Mouse (Mus musculus) spleen, postnatal 10 days (tissue): ENCODE measurements around the gene Rnase13.

Experiments
- DNase-seq, 2 experiments: peaks; one replicate each; pipeline ENCODE4 v3.0.0; 2021 to 2022; ENCODE audit warnings: low spot score in 2 of 2

Gene Rnase13

DNA sequence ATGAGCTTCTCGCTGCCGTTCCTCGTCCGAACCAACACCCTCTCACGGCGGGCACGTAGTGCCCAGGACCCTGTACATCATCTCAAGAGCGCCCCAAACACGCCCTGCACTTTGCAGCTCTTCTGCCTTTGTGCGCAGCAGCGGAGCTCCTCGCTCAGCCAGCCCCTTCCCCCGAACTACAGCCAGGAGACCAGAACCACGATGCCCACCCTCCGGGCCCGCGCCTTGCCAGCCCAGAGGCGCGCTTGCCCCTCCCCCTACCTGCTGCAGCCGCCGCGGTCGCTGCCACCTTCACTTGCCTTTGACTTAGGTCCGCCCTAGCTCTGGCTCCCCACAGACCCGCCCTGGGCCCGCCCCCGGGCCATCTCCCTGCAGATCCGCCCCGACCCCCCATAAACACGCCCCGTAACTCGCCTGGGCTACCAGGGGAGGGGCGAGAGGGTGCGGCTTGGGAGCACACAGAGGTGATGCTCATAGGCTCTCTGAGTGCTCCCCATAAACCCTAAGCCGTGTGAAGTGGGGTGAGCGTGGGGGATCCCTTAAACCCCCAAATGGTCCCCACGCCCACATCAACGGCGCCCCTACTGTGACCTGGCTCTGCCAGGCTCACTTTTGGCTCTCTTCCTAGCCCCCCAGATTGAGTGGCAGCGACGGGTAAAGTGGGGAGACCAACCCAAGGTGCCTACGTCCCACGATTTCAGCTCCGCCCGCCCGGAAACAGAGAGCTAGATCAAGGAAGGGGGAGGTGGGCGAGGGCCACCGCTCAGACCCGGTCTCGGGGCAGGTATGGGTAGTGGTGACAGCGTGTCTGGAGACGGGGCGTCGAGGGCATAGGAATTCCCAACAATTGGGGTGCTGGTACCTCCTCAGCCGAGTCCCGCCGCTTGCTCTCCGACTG, 9.3 kb downstream of the Rnase13 start:
- peak; percentile 38 to 74 for DNase-seq

DNA sequence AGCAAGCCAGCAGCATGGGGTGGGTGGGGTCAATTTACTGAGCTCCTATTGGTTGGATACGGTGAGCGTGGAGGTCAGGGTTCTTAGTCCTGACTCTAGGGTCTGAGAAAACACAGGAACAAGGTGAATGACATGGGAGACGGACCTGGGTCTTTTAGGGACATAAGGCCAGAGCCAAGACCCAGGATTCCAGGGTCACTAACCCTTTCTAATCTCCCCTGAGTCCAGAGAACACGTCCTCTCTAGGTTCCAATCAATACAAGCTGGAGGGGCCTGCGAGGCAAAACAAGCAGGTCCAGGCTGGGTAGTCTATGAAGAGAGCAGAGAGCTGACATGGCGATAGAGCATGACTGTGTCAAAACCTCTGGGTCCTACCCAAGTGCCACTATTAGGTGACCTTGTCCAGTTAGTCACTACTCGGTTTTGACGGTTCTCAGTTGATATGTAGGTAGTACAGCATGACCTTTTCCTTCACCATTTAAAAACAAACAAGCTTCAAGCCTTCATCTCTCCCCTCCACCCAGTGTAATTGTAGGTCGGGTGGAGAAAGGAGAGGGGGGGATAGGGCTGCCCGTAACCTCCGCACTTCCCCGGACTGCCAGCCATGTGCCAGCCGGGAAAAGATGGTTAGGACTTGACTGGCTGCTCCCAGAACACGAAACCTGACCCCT, 10.0 kb downstream of the Rnase13 start:
- DNase-seq = no peak

DNA sequence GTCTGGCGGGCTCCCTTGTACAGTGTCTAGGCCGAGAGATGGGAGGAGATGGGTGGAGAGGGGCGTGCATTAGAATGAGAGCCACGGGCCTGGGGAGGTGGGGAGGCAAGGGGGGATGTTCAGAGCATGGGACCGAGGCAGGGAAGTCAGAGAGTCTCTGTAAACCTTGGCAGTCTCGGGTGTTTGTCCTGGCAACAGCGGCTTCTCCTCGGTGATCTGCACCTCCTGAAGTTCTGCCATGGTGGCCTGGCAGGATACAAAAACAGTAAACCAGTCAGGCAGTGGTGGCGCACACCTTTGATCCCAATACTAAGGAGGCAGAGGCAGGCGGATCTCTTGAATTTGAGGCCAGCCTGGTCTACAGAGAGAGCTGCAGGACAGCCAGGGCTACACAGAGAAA, 11.3 kb downstream of the Rnase13 start:
- no peak for DNase-seq

DNA sequence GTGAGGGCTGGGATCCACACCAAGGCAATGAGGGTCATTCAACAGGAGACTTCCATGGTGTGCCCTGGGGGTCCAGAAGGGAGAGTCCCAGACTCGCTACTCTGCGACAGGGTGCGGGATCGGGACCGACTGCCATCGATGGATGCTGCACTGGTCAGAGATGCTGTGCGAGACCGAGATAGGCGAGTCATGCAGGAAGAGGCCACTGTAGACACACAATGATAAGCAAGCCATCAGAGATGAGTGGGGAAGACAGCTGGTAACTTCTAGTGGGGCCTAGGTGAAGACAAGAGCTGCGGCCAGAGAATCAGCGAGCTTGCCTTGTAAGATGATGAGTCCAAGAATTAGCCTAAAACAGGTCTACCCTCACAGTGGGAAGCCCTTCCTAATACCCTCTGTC, 16.5 kb downstream of the Rnase13 start:
- no peak for DNase-seq

DNA sequence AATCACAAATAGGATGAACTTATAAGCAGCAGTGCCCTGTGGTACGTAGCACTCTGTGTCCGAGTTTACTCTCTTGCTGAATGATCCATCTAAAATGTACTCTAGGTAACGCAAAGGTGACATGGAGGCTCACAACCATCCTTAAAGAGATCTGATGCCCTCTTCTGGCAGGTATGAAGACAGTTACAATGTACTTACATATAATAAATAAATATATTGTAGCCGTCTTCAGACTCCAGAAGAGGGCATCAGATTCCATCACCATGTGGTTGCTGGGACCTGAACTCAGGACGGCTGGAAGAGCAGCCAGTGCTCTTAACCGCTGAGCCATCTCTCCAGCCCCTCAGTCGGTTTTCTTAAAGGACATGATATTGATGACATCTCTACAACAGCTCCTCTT, 17.9 kb downstream of the Rnase13 start:
- DNase-seq = no peak

DNA sequence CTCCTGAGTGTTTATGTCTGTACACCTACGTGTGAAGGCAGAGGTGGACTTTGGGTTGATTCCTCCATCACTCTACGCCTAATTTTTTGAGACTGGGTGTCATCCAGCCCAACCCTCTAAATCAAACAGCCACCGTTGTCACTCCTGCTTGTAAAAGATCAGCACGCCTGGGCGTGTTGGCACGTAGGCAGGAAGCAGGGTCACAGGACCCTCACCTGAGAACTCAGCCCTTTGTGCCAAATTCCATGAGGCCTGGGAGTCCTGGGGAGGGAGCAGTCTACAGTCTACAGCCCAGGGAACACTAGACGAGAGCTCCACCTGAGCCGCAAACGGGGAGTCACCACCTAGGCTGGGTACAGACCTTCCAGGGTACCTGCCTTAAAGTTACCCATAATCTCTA, 18.8 kb downstream of the Rnase13 start:
- DNase-seq = no peak

DNA sequence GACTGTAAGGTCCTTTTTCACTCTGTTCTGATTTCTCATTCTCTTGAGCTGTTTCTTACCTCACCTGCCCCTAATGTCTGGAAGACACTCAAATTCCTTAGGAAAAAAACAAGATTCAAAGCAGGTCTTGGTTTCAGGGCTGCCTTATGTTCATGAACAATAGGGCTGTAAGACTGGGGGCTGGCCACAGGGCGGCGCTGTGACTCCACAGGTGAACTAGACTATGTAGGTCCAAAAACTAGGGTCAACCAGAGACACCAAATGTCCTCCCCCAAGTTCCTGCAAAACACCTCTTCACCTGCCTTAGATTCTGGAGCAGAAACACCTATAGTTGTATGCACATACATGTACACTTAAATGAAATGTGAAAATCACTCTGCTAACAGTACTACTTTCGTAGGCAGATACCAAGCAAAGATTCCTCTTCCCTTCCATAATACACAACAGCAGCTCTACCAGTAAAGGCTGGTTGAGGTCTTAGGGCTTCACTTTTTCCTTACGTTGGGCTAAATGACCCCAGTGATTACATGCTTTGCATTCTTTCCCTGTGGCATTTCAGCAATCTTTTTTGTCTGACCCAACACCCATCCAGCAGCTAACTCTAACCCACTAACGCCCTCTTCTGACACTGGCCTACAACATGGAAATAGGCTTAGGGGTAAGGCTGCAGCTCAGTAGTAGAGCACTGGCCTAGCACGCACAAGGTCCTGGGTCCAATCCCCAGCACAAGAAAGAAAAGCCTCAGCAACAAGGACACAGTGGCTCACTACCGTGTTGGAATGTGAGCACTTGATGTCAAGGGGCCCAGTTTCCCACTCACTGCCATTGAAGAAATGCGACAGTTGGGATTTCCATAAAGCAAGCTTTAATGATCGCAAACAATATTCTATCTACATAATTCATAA, 19.5 kb downstream of the Rnase13 start:
- peak; percentile 61 to 86 for DNase-seq

DNA sequence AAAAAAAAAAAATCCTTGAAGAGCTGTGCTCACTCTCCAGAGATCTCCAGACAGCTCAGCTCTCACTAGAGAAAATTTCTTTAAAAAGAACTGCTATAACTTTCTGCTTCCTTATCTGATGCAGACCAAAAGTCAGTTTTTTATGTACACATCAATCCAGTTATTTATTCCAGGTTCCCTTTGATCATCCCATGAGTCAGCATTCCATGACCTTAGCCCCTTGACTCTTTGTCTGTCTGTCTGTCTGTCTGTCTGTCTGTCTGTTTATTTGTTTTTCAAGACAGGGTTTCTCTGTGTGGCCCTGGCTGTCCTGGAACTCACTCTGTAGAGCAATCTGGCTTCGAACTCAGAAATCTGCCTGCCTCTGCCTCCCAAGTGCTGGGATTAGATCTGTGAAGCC, 23.2 kb downstream of the Rnase13 start:
- DNase-seq = no peak

DNA sequence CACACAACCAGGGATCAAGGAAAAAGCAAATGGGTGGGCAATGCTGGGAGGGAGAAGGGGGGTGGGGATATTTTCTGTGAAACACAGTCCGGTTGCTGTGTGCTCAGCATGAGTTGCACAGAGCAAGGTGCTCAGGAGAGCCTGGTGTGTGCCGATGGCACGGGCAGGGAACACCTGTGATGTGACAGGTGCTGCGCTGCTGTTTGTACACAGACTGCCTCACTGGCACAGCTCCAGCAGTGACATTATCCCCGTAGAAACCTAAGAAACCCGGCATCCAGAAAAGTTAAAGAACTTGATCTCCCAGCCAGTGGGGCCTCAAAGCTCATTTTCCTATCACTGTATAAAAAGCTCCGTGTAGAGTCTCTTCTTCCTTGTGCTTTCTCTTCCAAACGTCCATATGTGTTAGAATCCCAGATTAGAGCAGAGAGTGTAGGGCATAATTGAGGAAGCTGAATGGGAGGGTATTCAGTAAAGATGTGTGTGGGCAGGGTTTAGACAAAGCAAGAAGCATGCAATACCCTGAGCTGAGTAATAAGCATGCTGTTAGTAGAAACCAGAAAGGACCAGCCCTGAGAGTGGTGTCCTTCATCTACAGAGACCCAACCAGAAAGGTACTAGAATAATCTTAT, 25.9 kb downstream of the Rnase13 start:
- no peak for DNase-seq

DNA sequence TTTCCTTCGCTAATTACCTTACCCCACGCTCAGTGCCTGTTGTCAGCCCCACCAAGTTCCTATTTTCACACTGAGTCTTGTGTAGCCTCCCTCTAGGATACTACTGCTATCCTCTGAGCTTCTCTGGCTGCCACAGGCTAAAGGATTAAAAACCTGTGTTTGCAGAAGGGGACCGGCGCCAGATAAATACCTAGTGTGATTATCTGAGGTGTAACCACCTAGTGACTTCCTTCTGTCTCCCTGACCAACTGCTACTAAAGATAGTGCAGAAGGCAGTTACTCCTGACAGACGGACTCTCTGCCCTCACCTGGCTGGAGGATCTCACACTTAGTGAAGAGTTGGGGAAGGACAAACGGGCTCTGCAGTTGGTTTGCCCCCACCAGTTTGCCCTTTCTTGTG, 26.6 kb downstream of the Rnase13 start:
- no peak for DNase-seq

DNA sequence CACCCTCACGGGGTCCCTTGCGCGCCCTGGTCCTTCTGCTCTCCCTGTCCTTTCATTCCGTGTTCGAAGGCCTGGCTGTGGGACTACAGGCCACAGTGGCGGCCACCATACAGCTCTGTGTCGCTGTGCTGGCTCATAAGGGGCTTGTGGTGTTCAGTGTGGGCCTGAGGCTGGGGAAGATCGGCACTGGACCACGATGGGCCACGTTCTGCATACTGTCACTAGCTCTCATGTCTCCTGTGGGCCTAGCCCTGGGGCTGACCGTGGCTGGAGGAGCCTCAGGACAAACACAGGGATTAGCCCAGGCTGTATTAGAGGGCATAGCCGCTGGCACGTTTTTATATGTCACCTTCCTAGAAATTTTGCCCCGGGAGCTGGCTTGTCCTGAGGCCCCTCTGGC, 27.5 kb downstream of the Rnase13 start:
- no peak for DNase-seq

DNA sequence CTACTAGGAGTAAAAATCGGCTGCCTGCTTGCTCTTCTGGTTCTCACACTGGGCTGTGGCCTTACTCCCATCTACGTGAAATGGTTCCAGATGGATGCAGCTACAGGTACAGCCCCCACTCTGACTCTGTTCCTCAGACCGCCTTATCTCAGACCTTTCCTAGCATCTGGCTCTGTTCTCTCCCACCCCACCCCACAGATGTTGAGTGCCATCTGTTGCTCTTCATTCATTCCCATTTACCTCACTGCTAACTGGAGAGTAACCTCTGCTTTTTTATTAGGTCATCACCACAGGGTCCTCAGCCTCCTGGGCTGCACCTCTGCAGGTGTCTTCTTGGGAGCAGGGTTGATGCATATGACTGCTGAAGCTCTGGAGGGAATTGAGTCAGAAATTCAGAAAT, 28.8 kb downstream of the Rnase13 start:
- no peak for DNase-seq

DNA sequence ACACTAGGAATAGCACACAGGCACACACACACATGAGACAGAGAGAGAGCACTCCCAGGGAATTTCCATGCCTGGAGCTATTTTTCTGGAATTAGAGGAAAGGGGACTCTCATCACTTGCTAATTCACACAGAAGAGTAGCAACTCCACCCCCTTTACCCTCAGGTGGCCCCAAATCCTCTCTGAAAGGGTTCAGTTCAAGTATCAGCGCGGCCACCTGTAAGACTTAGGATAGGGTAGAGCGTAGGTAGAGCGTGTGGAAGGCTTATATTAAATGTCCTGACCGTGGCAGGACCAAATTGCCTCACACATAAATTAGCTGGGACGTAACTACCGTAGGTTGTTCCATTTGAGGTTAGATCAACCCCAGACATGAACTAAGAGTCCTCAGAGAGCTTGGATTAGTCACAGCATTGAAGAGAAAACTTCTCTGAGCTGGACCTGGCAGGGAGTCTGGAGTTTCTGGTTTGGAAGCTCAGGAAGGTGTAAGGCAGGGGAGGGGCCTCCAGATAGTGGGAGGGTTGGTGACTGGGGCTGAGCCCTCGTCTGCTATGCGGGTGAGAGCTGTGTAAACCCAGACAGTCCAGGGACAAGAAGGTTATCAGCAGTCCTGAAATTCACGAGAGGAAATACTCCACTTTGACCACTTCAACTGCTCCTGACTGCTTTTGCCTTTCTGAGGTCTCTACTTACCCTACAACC, 29.3 kb downstream of the Rnase13 start:
- no peak for DNase-seq

DNA sequence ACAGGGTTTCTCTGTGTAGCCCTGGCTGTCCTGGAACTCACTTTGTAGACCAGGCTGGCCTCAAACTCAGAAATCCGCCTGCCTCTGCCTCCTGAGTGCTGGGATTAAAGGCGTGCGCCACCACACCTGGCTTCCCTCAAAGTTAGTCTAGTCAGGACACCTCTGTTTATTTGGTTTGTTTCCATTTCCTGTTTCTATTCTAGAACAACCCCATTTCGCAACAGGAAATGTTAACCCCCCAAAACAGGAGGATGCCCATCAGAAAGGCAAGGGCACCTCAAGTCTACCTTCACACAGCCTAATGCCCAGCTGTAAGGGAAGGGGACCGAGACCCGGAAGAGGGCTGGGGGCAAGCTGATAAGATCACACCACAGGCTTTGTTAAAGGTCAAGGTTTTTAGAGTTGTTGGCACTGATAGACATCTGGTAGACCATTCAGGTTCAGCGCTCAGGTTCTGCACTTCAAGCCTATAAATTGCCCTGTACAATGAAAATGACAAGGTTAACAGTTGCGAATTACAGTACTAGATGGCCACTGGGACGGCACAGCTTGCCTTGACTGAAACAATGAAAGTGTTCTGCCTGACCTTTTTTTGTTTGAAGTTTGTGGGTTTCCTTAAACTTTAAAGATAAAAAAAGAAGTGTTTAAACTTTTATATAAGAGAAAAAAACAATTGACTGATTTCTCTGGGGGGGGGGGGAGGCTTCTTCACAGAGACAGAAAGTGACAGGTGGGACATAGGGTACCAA, 30.2 kb downstream of the Rnase13 start, which contains the start of gene Slc39a2:
Slc39a2 (plus strand) TSS at position 699 of the 749 bp plus-strand sequence.
- DNase-seq = no peak

DNA sequence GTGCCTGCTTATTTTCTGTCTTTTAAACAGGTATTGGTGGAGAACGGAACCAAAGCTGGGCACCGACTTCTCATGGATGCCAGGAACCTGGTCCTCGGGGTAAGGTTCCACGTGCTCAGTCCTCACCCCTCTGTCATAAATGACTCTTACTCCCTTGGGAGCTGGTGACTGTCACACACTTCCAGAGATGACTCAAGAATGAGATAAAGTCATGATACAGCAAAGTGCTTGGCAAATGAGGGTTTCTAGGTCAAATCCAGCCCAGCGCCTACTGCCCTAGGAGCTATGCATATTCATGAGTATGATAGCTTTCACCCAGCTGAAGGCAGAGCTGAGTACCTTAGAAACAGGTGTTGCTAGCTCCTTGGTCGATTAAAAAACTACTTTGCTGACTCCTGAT, 32.7 kb downstream of the Rnase13 start:
- no peak for DNase-seq

DNA sequence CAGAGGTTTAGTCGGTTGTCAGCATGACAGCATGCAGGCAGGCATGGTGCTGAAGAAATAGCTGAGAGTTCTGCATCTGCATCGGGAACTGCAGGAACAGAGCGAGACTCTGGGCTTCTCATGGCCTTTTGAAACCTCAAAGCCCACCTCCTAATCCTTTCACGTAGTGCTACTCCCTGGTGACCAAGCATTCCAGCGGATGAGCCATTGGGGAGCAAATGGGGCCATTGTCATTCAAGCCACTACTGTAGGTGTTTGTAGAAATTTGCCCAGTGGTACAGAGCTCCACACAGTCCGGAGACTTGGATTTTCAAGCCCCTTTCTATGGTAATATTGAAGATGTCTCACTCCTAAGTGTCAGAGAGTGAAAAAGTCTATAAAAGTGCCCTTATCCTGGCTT, 36.5 kb downstream of the Rnase13 start:
- DNase-seq = no peak

DNA sequence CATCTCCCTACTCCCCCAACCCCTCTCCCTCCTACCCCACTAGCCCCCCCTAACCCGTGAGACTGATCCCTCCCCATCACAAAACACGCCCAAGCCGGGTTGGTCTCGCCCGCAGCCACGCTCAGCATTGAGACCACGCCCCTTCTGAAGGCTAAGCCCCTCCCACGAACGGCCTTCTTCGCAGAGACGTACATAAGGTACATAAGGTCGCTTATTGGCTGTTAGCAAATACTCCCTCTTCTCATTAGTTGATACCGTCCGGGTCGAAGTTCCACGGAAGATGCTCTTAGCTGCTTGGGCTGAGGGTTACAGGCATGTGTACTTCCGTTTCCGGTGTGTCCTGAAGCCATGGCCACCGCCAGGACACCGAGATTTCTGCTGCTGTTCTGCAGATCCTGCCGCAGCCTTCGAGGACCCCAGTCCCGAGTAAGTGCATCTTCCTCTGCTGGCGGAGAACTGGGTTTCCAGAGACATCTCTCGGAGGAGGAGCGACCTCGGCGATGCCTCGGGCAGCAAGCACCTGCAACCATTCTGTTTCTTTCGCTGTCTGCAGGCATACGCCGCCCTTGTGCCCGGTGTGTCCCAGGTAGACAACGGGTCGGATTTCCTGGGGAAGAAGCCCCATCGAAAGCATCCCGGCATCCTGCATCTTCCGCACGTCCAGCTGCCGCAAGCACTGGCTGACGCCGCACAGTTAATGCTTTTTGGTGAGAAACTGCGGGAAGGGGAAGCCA, 37.8 kb downstream of the Rnase13 start, which contains the start of gene Mettl17:
Mettl17 (plus strand) TSS at position 245 of the 734 bp plus-strand sequence.
- peak; percentile 82 to 95 for DNase-seq

DNA sequence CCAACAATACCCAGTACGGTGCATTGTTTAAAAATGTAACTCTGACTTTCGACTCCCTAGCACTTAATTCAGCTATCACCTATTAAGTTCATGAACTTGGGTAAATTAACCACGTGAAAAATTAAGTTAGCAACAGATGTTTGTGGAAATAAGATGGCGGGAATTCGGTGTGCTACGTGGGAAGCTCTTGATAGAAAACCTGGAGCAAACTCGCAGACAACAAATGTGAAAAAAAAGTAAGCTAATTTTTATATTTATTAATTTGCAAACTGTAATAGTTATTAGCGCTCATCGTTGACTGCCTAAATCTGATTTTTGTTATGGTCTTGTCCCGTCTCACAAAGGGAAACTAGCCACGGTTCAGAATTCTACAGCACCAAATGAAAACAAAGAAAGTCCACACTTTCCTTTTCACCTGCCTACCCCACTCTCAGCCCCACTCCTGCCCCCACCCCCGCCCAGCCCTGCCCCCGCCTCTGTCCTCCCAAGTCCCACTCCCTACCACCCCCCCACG, 38.5 kb downstream of the Rnase13 start:
- DNase-seq = no peak

DNA sequence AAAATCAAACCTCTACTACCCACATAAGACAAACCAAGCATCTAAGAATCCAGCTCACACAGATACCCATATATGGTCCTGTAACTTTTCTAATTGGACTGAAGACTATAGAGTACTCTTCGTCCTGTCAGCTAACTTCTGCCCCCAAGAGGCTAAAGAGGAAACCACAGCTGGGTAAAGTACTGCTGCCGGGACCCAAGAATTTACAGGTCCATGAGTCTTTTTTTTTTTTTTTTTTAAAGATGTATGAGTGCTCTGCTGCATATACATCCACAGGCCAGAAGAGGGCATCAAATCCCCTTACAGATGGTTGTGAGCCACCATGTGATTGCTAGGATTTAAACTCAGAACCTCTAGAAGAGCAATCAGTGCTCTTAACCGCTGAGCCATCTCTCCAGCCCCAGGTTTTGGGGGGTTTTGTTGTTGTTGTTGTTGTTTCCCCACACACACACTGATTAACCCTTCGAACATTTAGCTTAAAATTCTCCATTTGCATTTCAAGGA, 39.0 kb downstream of the Rnase13 start:
- DNase-seq = peak; percentile 42 to 84
